Mouse (Mus musculus) sigmoid colon, adult 10 weeks (tissue): ENCODE results near the gene Ankrd40. TPM values are rescaled to one million over a fixed set of nuclear protein-coding genes. Genes with fewer than 3 reads are reported as not detected.

Experiments used
- polyA plus RNA-seq: library from polyadenylated mRNA; stranded (reverse); fragments of 350-450 nt; fragmentation: Illumina TruSeq; extraction: RNeasy Lipid Tissue Mini Kit (QIAGEN cat#74804); gene quantifications from one replicate; pipeline ENCODE4 v1.2.3, GENCODE M21; 2014; ENCODE audit warnings: low read depth, low replicate concordance

The Ankrd40 gene
- polyA plus RNA-seq: 66.3 TPM

GRCm38 (mm10) chr11:94327693-94328643 is at the start of gene Ankrd40:
Ankrd40 (plus strand) TSS chr11:94328001.

GRCm38 (mm10) chr11:94281199-94282181 is 46.3 kb upstream of the Ankrd40 start, which contains the start of gene Gm21885:
Gm21885 (plus strand) TSS chr11:94281873.

GRCm38 (mm10) chr11:94321931-94322400 is 5.8 kb upstream of the Ankrd40 start, which contains the start of gene Luc7l3:
Luc7l3 (minus strand) TSS chr11:94321988.

Other genes starting within 250 kb of the Ankrd40 start
- gene Tob1, start 116.5 kb upstream of the Ankrd40 start, polyA plus RNA-seq: 330 TPM
- gene Wfikkn2, start 82.0 kb upstream of the Ankrd40 start, polyA plus RNA-seq: 0.38 TPM
- 53.8 TPM for gene Gm21885, start 46.1 kb upstream of the Ankrd40 start, polyA plus RNA-seq
- gene Luc7l3, start 6.0 kb upstream of the Ankrd40 start, polyA plus RNA-seq: 403 TPM
- gene Abcc3, start 65.0 kb downstream of the Ankrd40 start, polyA plus RNA-seq: 21.5 TPM
- 0.41 TPM for gene Cacna1g, start 146.2 kb downstream of the Ankrd40 start, polyA plus RNA-seq
- gene Spata20, start 158.2 kb downstream of the Ankrd40 start, polyA plus RNA-seq: not detected
- gene Epn3, start 172.0 kb downstream of the Ankrd40 start, polyA plus RNA-seq: 1.7 TPM
- gene Mycbpap, start 193.7 kb downstream of the Ankrd40 start, polyA plus RNA-seq: 0.88 TPM
- gene Rsad1, start 221.3 kb downstream of the Ankrd40 start, polyA plus RNA-seq: 6.4 TPM
- gene Chad, start 237.0 kb downstream of the Ankrd40 start, polyA plus RNA-seq: not detected